Mouse (Mus musculus) layer of hippocampus, adult 2 months (tissue): Measurements from ENCODE around the gene Trim14. TPM values are rescaled to one million over a fixed set of nuclear protein-coding genes. Genes with fewer than 3 reads are reported as not detected.
A peak's percentile ranks its signal among the peaks of the same experiment; 100 is the strongest.

Source experiments
- DNase-seq, 2 experiments: peaks; one replicate each; pipeline ENCODE4 v3.0.0; 2022; ENCODE audit warnings: low spot score in 2 of 2
- H3K27ac ChIP-seq: fragments of 200-600 bp; 2 replicates; pipeline ENCODE4 v1.8.1; 2022
- H3K4me3 ChIP-seq: fragments of 200-600 bp; 2 replicates; pipeline ENCODE4 v1.8.1; 2022; ENCODE audit warnings: mild to moderate bottlenecking
- CTCF ChIP-seq: fragments of 200-600 bp; conservative IDR thresholded peaks from 2 replicates; pipeline ENCODE4 v1.8.1; 2022; ENCODE audit warnings: antibody characterized with exemption, mild to moderate bottlenecking, moderate library complexity
- total RNA-seq, 2 experiments: library from RNA; stranded (reverse); gene quantifications; 2 replicates each; pipeline ENCODE4 v1.2.3; 2021

Gene Trim14
- total RNA-seq, 2 experiments from 2014 or later: 0.93 to 1.2 TPM

- no peak for DNase-seq
- no peak overlapping the region for H3K27ac ChIP-seq
- TF ChIP-seq CTCF: no peak
- no peak overlapping the region; the same call in 1 of the 2 replicates for H3K4me3 ChIP-seq
Measured at GRCm38 (mm10) chr4:46533934-46534720, 1.8 kb downstream of the Trim14 start.

GRCm38 (mm10) chr4:46532926-46533325 lies 3.0 kb downstream of the Trim14 start:
- H3K4me3 ChIP-seq: no peak overlapping the region
- no peak overlapping the region for H3K27ac ChIP-seq
- DNase-seq: no peak
- TF ChIP-seq CTCF: no peak

- no peak for TF ChIP-seq CTCF
- Histone ChIP-seq H3K4me3 (no peak overlapping the region), H3K27ac (no peak overlapping the region)
- DNase-seq: no peak
Measured at GRCm38 (mm10) chr4:46532511-46532910, 3.4 kb downstream of the Trim14 start.

GRCm38 (mm10) chr4:46529722-46530121 lies 6.2 kb downstream of the Trim14 start:
- Histone ChIP-seq H3K4me3 (no peak overlapping the region), H3K27ac (no peak overlapping the region)
- no peak for TF ChIP-seq CTCF
- DNase-seq: no peak

GRCm38 (mm10) chr4:46527558-46527926 lies 8.4 kb downstream of the Trim14 start:
- no peak for TF ChIP-seq CTCF
- H3K27ac ChIP-seq: no peak overlapping the region
- DNase-seq: no peak
- H3K4me3 ChIP-seq: no peak overlapping the region

GRCm38 (mm10) chr4:46526798-46527557 lies 9.0 kb downstream of the Trim14 start:
- no peak for DNase-seq
- no peak overlapping the region for H3K4me3 ChIP-seq
- TF ChIP-seq CTCF: peak; percentile 52
- H3K27ac ChIP-seq: no peak overlapping the region

GRCm38 (mm10) chr4:46526226-46526625 lies 9.7 kb downstream of the Trim14 start:
- DNase-seq: no peak
- Histone ChIP-seq H3K4me3 (no peak overlapping the region), H3K27ac (no peak overlapping the region)
- no peak for TF ChIP-seq CTCF

GRCm38 (mm10) chr4:46523324-46523723 lies 12.6 kb downstream of the Trim14 start:
- no peak for DNase-seq
- no peak for TF ChIP-seq CTCF
- Histone ChIP-seq H3K27ac (no peak overlapping the region), H3K4me3 (no peak overlapping the region)

GRCm38 (mm10) chr4:46521457-46521856 lies 14.5 kb downstream of the Trim14 start:
- no peak for TF ChIP-seq CTCF
- Histone ChIP-seq H3K4me3 (no peak overlapping the region), H3K27ac (no peak overlapping the region)
- no peak for DNase-seq

GRCm38 (mm10) chr4:46520491-46520890 lies 15.4 kb downstream of the Trim14 start:
- no peak overlapping the region for H3K4me3 ChIP-seq
- no peak for DNase-seq
- no peak for TF ChIP-seq CTCF
- H3K27ac ChIP-seq: no peak overlapping the region

GRCm38 (mm10) chr4:46507736-46508460 lies 28.0 kb downstream of the Trim14 start:
- Histone ChIP-seq H3K27ac (no peak overlapping the region; the same call in 1 of the 2 replicates), H3K4me3 (peak overlapping the region; percentile 43)
- peak; percentile 58 to 70 for DNase-seq
- peak; percentile 93 for TF ChIP-seq CTCF

- Histone ChIP-seq H3K4me3 (peak overlapping the region; percentile 64), H3K27ac (peak overlapping the region; percentile 95)
- no peak for TF ChIP-seq CTCF
- DNase-seq: peak; percentile 94 to 96
Measured at GRCm38 (mm10) chr4:46506801-46507610, 28.9 kb downstream of the Trim14 start.
